Mouse (Mus musculus): ENCODE measurements at regions not wholly inside any gene's neighbourhood (a gene's known extent, or its start where the extent isn't known, plus 50 kb on each side); places are given as distances from the start of the nearest gene placed in this dataset.

DNA sequence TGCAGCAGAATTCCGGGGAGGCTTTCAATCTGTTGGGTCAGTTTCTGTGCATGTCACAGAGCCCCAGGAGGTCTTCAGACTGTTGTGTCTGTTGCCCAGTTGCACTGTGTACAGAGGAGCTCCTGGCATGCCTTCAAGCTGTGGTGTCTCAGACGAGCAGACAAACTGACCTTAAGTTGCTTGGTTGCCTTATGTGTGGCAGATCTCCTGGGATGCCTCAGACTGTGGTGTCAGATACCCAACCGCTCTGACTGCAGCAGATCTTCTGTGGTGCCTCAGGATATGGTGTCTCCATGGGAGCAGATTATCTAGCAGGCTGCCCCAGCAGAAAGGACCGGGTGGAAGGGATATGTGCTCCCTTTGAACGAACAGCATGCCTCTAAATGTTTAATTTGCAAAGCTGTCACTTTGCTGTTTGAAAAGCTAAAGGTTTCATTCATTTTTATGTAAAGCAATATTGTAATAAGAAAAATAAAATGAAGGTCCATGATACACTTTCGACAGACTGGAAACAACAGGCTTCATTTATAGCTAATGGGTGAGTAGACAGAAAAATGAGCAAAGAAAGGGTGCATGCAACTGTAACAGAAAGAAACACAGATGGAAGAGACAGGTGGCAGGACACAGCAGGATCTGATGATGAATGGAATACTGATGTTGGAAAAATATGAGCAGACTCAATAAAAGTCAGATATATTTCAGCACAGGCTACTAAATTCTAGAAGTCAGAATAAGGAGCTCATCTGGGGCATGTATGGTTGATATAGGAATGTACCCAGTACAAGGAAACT lies 1060.0 kb downstream of the Serpinb8 start:
- Histone ChIP-seq H3K4me1 (replicated peaks) (no peaks in the 10 kb centered on the region), H3K27me3 (no peaks in the 10 kb centered on the region), H3K4me2 (replicated peaks) (no peak overlapping the region), H3K9me3 (no peaks in the 10 kb centered on the region), H3K36me3 (no peaks in the 10 kb centered on the region), H3K27ac (no peak overlapping the region), H3K9ac (replicated peaks) (no peak overlapping the region), H3K4me3 (replicated peaks) (no peak overlapping the region)
- 0 out of 2 replicates have a peak, but pooled peaks have one; percentile 30 for ATAC-seq
- WGBS, result 49% methylated on average over 6 of the region's 6 CpGs

DNA sequence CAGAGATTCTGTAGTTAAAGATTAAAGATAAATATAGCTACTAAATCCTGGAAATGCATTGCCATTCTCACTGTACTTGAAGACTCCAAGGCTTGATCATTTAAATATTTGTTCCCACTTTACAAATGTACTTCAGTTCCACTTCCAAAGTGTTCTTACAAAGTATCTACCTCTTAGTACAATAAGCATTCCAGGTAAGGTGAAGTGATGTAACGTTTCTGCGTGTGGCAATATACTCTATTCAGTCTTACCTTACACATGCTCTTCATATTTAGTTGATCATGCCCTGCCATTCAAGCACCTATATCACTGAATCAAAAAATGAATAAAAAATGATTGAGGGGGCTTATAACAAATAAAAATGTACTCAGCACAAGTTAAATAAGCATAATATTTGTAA lies 1081.2 kb downstream of the Serpinb8 start:
- Histone ChIP-seq H3K4me3 (replicated peaks) (no peak overlapping the region), H3K36me3 (no peaks in the 10 kb centered on the region), H3K4me1 (replicated peaks) (no peaks in the 10 kb centered on the region), H3K9me3 (no peaks in the 10 kb centered on the region), H3K27ac (no peak overlapping the region), H3K4me2 (replicated peaks) (no peak overlapping the region), H3K9ac (replicated peaks) (no peak overlapping the region), H3K27me3 (no peaks in the 10 kb centered on the region)
- ATAC-seq, result no peak
- WGBS, result 97% methylated on average over 2 of the region's 2 CpGs
